Mouse (Mus musculus): ENCODE results near the gene Kcnd2. TPM values are rescaled to one million over a fixed set of nuclear protein-coding genes. Genes with fewer than 3 reads are reported as not detected.
"Not testable (repeated sequence)": the region's sequence is repeated elsewhere in the genome, so short reads cannot be mapped to it uniquely, and the experiment has no call there.

Kcnd2 gene
- polyA plus RNA-seq, 1 experiment from 2014 or later, result 0.89 TPM

DNA sequence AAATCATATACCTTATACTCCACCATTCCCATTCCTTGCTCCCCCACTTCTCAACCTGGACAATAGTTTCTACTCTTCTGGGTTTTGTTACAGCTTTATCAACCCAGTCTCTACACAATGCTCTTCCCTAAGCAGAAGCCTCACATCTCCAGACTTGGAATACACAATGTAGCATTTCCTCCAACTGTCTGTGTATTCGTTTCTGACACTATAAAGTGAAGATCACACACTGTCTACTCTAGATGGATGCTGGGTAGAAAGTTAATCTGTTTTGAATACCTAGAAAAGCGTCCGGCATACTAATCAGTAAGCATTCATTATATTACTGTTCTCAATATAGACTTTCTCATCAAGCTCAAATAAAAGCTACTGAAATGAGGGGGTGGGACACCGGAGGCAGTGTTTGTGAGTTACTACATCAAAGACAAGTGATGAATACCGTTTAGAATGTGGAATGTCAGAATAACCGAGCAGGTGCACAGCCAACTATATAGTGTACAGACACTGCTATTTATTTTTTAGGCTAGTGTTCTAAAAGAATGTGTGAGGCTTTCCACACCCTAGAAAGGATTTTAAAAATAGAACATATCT is 62.1 kb downstream of the Kcnd2 start:
- no peaks in the 10 kb centered on the region for H3K36me3 ChIP-seq
- H3K4me3 ChIP-seq, result no peak overlapping the region
- H3K27ac ChIP-seq, result no peak overlapping the region
- H3K4me2 ChIP-seq, result no peak overlapping the region
- H3K4me1 ChIP-seq, result no peaks in the 10 kb centered on the region
- no peaks in the 10 kb centered on the region for H3K27me3 ChIP-seq
- H3K9ac ChIP-seq, result no peak overlapping the region
- ATAC-seq (ENCODE audit: insufficient number of reproducible peaks, insufficient read depth, low FRiP score, low TSS enrichment, low read depth), result no peak
- 74% methylated on average over 6 of the region's 6 CpGs for WGBS
- no peaks in the 10 kb centered on the region for H3K9me3 ChIP-seq

DNA sequence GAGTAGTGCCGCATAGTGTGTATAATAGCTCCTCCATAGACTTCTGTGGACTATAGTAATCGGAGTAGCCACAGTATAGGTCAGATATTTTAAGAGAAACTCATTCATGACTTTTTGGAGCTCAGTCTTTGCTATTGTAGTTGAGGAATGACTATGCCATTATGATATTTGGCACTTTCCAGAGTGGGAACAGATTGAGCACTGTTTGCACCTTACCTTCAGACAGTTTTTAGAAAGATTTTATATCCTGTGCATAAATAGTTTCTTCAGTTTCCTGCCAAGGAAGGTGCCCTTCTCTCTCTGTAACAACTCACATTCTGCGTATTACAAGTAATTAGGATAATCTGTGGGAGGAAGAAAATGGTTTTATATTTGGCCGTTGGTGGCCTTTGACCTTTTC is 89.6 kb downstream of the Kcnd2 start:
- Histone ChIP-seq H3K36me3 (no peaks in the 10 kb centered on the region), H3K4me1 (no peaks in the 10 kb centered on the region), H3K4me3 (no peak overlapping the region), H3K4me2 (no peak overlapping the region), H3K27ac (no peak overlapping the region), H3K9ac (no peak overlapping the region), H3K27me3 (no peaks in the 10 kb centered on the region), H3K9me3 (no peaks in the 10 kb centered on the region)
- no peak for ATAC-seq (ENCODE audit: insufficient number of reproducible peaks, insufficient read depth, low FRiP score, low TSS enrichment, low read depth)
- WGBS, result 87% methylated on average over 4 of the region's 4 CpGs

DNA sequence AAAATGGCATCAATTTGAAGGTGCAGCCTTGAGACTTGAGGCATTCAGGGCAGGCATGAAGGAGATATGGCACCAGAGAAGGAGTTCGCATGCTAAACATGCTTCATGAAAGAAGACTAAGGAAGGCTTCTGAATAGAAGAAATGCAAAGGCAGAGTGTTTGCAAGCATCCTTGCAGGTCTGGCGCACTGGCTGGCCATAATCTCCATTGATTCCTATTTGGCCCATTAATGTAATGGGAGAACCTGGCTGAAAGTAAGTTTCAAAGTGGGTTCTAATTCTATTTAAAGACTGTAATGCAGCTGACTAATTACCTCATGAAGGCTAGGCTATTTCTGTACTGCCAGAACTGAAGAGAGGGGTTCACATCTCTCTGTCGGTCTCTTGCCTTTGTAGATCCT is 94.9 kb downstream of the Kcnd2 start:
- H3K36me3 ChIP-seq, result no peaks in the 10 kb centered on the region
- no peaks in the 10 kb centered on the region for H3K9me3 ChIP-seq
- H3K4me1 ChIP-seq, result no peaks in the 10 kb centered on the region
- no peak for ATAC-seq (ENCODE audit: insufficient number of reproducible peaks, insufficient read depth, low FRiP score, low TSS enrichment, low read depth)
- H3K4me2 ChIP-seq, result no peak overlapping the region
- no peaks in the 10 kb centered on the region for H3K27me3 ChIP-seq
- 78% methylated on average over 3 of the region's 3 CpGs for WGBS
- no peak overlapping the region for H3K27ac ChIP-seq
- H3K9ac ChIP-seq, result no peak overlapping the region
- H3K4me3 ChIP-seq, result no peak overlapping the region

DNA sequence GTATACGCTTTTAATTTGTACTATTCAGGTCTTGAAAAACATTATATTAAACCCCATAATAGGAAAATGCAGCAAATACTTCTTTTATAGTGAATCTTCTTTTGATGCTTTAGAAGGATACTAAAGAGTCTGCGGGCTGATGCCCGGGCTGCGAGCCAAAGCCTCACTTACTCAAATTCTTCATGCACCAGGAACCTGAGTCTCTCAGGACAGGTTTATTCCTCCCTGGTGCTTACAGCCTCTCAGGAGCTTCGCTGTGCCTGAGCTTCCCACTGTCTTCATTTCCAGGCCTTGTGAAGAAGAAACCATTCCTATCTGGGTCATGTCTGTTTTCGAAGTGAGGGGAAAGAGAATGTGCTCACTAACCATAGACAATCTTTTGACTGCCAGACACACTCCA is 106.1 kb downstream of the Kcnd2 start:
- no peaks in the 10 kb centered on the region for H3K4me1 ChIP-seq
- no peaks in the 10 kb centered on the region for H3K9me3 ChIP-seq
- H3K27ac ChIP-seq, result no peak overlapping the region
- H3K4me2 ChIP-seq, result no peak overlapping the region
- H3K9ac ChIP-seq, result no peak overlapping the region
- WGBS, result 91% methylated on average over 6 of the region's 6 CpGs
- ATAC-seq (ENCODE audit: insufficient number of reproducible peaks, insufficient read depth, low FRiP score, low TSS enrichment, low read depth), result no peak
- no peaks in the 10 kb centered on the region for H3K27me3 ChIP-seq
- H3K36me3 ChIP-seq, result no peaks in the 10 kb centered on the region
- no peak overlapping the region for H3K4me3 ChIP-seq

DNA sequence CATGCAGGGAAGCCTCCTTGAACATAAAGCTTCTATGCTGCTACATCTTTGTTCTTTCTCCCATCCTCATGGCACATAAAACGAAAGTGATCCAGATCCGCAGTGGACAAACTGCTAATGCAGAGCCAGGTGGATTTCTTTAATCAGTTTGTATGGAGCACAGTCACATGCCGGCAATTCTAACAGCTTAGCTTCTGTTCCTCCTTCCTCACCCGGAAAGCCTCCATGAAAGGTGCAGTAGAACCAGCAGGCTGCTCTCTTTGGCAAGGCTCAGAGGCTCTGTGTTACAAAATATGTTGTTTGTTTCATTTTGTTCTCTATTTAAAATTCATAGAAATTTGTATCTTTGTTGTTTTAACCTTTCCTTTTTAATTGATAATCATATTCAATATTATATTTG is 106.9 kb downstream of the Kcnd2 start:
- 82% methylated on average over 4 of the region's 4 CpGs for WGBS
- H3K27ac ChIP-seq, result no peak overlapping the region
- H3K36me3 ChIP-seq, result no peaks in the 10 kb centered on the region
- no peak for ATAC-seq (ENCODE audit: insufficient number of reproducible peaks, insufficient read depth, low FRiP score, low TSS enrichment, low read depth)
- no peaks in the 10 kb centered on the region for H3K9me3 ChIP-seq
- H3K27me3 ChIP-seq, result no peaks in the 10 kb centered on the region
- H3K4me3 ChIP-seq, result no peak overlapping the region
- no peaks in the 10 kb centered on the region for H3K4me1 ChIP-seq
- H3K9ac ChIP-seq, result no peak overlapping the region
- H3K4me2 ChIP-seq, result no peak overlapping the region

DNA sequence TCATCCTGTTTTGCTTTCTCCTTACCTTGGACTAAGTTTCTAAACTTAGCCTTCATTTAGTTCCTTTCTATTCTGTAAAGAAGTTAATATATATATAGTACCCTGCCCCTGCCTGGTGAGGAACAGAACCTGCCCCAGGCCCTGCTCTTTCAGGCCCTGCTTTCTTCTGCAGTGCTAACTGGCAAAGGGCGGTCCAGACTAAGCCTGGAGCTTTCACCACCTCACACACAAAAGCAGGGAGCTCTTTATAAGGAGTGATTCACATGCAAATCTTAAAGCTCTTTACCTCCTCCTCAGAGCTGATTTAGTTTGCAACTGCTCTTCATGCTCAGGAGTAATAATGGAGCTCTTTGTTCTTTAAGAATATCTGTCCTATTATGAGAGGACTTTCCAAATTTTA is 109.9 kb downstream of the Kcnd2 start:
- no peak for ATAC-seq (ENCODE audit: insufficient number of reproducible peaks, insufficient read depth, low FRiP score, low TSS enrichment, low read depth)

DNA sequence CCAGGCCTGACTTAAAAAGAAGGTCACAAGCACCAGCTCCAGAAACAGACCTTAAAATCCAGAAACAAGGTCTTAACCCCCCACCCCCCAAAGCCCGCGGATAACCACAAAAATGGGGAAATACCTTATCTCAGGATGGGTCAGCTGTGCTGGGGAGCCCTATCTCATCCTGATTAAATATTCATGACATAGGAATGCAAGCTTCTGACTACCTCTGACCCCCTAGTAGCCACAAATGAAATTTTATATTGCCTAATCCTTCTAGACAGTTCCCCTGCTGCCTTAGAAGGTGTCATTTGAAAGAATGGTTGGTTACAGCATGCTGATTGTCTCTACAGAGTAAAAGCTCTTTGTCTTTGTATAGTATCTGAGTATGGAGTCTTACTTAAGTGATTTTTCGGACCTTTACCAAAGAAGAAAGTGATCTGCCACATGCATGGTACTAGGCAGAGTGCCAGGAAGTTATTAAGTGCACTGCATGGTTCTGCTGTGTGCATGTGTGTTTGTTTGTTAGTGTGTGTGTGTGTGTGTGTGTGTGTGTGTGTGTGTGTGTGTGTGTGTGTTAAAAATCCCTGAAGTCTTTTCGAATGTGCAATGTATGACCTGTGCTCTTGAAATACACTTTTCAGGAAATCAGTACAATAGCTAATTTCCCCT is 111.9 kb downstream of the Kcnd2 start:
- H3K4me3 ChIP-seq, result no peak overlapping the region
- no peak for ATAC-seq (ENCODE audit: insufficient number of reproducible peaks, insufficient read depth, low FRiP score, low TSS enrichment, low read depth)
- H3K36me3 ChIP-seq, result no peaks in the 10 kb centered on the region
- WGBS, result 50% methylated on average over 4 of the region's 4 CpGs
- no peaks in the 10 kb centered on the region for H3K9me3 ChIP-seq
- no peaks in the 10 kb centered on the region for H3K4me1 ChIP-seq
- H3K27ac ChIP-seq, result no peak overlapping the region
- no peak overlapping the region for H3K9ac ChIP-seq
- H3K4me2 ChIP-seq, result no peak overlapping the region
- no peaks in the 10 kb centered on the region for H3K27me3 ChIP-seq

More for the DNA sequence above, 109.9 kb downstream of the Kcnd2 start:
- no peak overlapping the region for H3K4me2 ChIP-seq
- no peak overlapping the region for H3K4me3 ChIP-seq
- no peak overlapping the region for H3K27ac ChIP-seq
- no peak overlapping the region for H3K9ac ChIP-seq
- no peaks in the 10 kb centered on the region for H3K27me3 ChIP-seq
- WGBS, result 26% methylated on average over 1 of the region's 1 CpGs
- H3K9me3 ChIP-seq, result no peaks in the 10 kb centered on the region
- H3K4me1 ChIP-seq, result no peaks in the 10 kb centered on the region
- H3K36me3 ChIP-seq, result no peaks in the 10 kb centered on the region

DNA sequence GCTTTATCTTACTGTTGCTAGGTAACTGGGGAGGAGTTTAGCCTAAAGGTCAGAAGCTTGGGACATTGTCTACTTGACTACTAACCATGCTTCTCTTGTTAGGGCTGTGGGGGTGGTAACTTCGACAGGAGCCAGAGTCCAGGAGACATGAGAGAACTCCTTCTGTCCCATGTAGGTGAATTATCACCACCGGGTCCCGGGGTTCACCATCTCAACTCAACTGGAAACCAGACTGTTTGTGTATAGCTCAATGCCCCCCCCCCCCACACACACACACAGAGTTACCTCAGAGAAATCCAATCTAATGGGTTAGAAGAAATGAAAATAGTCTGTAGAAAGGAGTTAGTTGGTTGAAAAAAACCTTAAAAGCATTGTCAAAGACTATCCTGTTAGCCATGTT is 170.0 kb downstream of the Kcnd2 start:
- not testable (repeated sequence) for H3K4me3 ChIP-seq; H3K27ac ChIP-seq; H3K36me3 ChIP-seq; H3K9me3 ChIP-seq; H3K9ac ChIP-seq; H3K27me3 ChIP-seq; H3K4me2 ChIP-seq; H3K4me1 ChIP-seq; ATAC-seq (ENCODE audit: insufficient number of reproducible peaks, insufficient read depth, low FRiP score, low TSS enrichment, low read depth)
- 77% methylated on average over 3 of the region's 3 CpGs for WGBS

DNA sequence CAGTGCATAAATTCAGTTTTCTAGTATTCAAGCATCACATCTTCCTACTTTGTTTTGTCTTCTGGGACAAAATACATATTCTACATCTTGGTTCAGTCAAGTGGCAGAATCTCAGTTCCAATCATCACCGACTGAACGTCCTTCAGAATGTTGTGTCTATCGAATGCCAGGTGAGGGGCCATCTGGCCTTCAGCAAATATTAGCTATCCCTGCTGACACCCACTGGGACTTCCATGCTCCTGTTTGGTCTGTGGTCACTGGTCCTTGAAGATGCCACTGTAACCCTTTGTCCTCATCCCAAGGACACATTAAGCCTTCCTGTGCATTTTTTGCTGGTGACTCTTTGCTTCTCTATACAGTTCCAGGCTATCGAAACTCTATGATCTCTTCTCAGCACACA is 176.5 kb downstream of the Kcnd2 start:
- no peak overlapping the region for H3K4me3 ChIP-seq
- ATAC-seq (ENCODE audit: insufficient number of reproducible peaks, insufficient read depth, low FRiP score, low TSS enrichment, low read depth), result no peak
- WGBS, result 90% methylated on average over 4 of the region's 4 CpGs
- no peak overlapping the region for H3K9ac ChIP-seq
- H3K4me2 ChIP-seq, result no peak overlapping the region
- no peak overlapping the region for H3K27ac ChIP-seq
- H3K4me1 ChIP-seq, result no peaks in the 10 kb centered on the region
- no peaks in the 10 kb centered on the region for H3K9me3 ChIP-seq
- H3K27me3 ChIP-seq, result no peaks in the 10 kb centered on the region
- H3K36me3 ChIP-seq, result no peaks in the 10 kb centered on the region

DNA sequence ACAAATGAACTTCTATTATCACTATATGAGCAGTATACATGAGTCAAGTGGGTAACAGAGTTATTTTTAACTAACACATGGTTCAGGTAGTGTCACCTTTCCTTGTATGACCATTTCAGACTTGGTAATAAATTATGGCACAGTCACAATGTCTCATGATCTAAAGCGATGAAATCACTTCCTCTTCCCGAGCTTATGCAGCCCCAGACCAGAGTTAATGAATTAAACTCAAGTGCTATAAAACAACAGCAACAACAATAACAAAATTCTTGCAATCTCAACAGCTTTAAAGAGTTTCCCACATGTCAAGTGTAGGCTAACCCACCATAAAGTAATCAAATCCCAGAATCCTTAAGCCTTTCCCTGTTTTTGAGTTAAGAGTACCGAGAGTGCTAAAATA is 198.4 kb downstream of the Kcnd2 start:
- Histone ChIP-seq H3K4me1 (no peaks in the 10 kb centered on the region), H3K4me2 (no peak overlapping the region), H3K4me3 (no peak overlapping the region), H3K9me3 (no peaks in the 10 kb centered on the region), H3K9ac (no peak overlapping the region), H3K27me3 (no peaks in the 10 kb centered on the region), H3K36me3 (no peaks in the 10 kb centered on the region), H3K27ac (no peak overlapping the region)
- 85% methylated on average over 3 of the region's 3 CpGs for WGBS
- ATAC-seq (ENCODE audit: insufficient number of reproducible peaks, insufficient read depth, low FRiP score, low TSS enrichment, low read depth), result no peak

DNA sequence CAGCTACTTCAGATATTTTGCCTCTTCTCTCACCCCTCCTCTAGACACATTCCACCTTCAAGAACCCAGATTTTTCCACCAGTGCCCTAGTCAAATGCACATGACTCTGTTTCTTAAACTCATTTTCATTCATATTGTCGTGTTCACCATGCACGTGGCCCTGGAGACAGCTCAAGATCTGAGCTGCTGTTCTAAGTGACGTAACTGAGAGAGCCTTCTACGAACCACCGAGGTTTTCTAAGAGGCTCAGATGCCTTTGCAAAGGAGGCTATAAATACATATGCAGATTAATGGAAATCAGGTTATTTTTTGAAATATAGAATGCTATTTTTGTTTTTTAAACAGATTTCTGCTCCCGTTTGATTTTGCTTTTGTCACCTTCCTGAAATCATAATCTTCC is 202.9 kb downstream of the Kcnd2 start:
- Histone ChIP-seq H3K4me3 (no peak overlapping the region), H3K9me3 (no peaks in the 10 kb centered on the region), H3K36me3 (no peaks in the 10 kb centered on the region), H3K4me1 (no peaks in the 10 kb centered on the region), H3K27me3 (no peaks in the 10 kb centered on the region), H3K4me2 (no peak overlapping the region), H3K9ac (no peak overlapping the region), H3K27ac (no peak overlapping the region)
- 78% methylated on average over 6 of the region's 6 CpGs for WGBS
- no peak for ATAC-seq (ENCODE audit: insufficient number of reproducible peaks, insufficient read depth, low FRiP score, low TSS enrichment, low read depth)

DNA sequence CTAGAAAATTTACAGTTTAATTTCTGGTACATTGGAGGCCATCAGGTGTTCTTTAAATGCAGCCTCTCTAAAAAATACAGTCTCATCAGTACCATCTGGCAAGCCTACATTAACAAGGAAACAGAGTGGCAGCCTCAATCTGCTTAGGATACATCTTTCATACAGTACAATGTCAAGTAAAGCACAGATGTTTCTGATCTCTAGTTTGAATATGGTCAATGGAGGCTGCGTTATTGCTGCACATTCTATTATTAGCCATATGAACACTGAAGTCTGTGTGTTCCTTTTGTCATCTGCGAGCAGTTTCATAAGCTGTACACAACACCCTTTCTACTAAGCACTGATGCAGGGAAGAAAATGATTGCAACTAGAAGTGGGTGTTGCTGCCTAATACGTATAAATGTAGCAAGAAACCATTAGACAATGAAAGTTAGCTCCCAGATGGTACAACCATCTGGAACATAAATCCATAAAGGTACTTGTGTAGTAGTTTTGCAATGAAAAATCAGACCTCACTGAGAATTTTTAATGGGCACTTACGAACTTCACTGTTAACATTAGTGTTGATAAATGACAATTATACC is 209.0 kb downstream of the Kcnd2 start:
- WGBS, result 75% methylated on average over 4 of the region's 4 CpGs
- Histone ChIP-seq H3K36me3 (no peaks in the 10 kb centered on the region), H3K4me3 (no peak overlapping the region), H3K4me1 (no peaks in the 10 kb centered on the region), H3K4me2 (no peak overlapping the region), H3K9ac (no peak overlapping the region), H3K27ac (no peak overlapping the region), H3K27me3 (no peaks in the 10 kb centered on the region), H3K9me3 (no peaks in the 10 kb centered on the region)
- no peak for ATAC-seq (ENCODE audit: insufficient number of reproducible peaks, insufficient read depth, low FRiP score, low TSS enrichment, low read depth)

Data from embryonic facial prominence, embryonic 13.5 days (tissue).